Mouse (Mus musculus) neural tube, embryonic 11.5 days (tissue): ENCODE measurements around the gene Gatad2b. TPM values are rescaled to one million over a fixed set of nuclear protein-coding genes. Genes with fewer than 3 reads are reported as not detected.

Source experiments
- ATAC-seq: fragments of 200-750 bp; cut with Nextera tagmentation; 2 replicates; pipeline ENCODE4 v1.8.0; 2017; ENCODE audit warnings: moderate number of reproducible peaks, mild to moderate bottlenecking, moderate TSS enrichment, moderate library complexity; ENCODE audit not compliant: insufficient read depth, low FRiP score, low TSS enrichment
- DNase-seq: peaks from one replicate; pipeline ENCODE4 v3.0.0-alpha.2; 2015; ENCODE audit warnings: low spot score
- H3K27ac ChIP-seq: fragments of 300-500 bp; sonication (generic); 2 replicates; pipeline ENCODE4 v1.5.1; 2014; ENCODE audit warnings: low read depth, mild to moderate bottlenecking, low read length
- H3K27me3 ChIP-seq: fragments of 300-500 bp; sonication (generic); 2 replicates; pipeline ENCODE4 v1.6.1; 2014; ENCODE audit warnings: mild to moderate bottlenecking, low read length, mixed read lengths; ENCODE audit not compliant: control insufficient read depth, insufficient read depth
- H3K36me3 ChIP-seq: fragments of 300-500 bp; sonication (generic); 2 replicates; pipeline ENCODE4 v1.6.1; 2014; ENCODE audit warnings: mild to moderate bottlenecking, low read length, moderate library complexity, mixed read lengths; ENCODE audit not compliant: control insufficient read depth, insufficient read depth
- H3K4me1 ChIP-seq: fragments of 300-500 bp; sonication (generic); 2 replicates; pipeline ENCODE4 v1.6.1; 2014; ENCODE audit warnings: low read length, mixed read lengths; ENCODE audit not compliant: control insufficient read depth, insufficient read depth
- H3K4me2 ChIP-seq: fragments of 300-500 bp; sonication (generic); 2 replicates; pipeline ENCODE4 v1.6.1; 2014; ENCODE audit warnings: low read depth, mild to moderate bottlenecking, moderate library complexity
- H3K4me3 ChIP-seq: fragments of 300-500 bp; sonication (generic); 2 replicates; pipeline ENCODE4 v1.5.1; 2014; ENCODE audit warnings: low read depth, low read length
- H3K9ac ChIP-seq: fragments of 300-500 bp; sonication (generic); 2 replicates; pipeline ENCODE4 v1.6.1; 2014; ENCODE audit warnings: mild to moderate bottlenecking, low read length
- H3K9me3 ChIP-seq: fragments of 300-500 bp; sonication (generic); 2 replicates; pipeline ENCODE4 v1.6.1; 2016; ENCODE audit warnings: low read length; ENCODE audit not compliant: control insufficient read depth
- WGBS: fragments of 180-500 bp; shearing (Covaris S2); extraction: QIAGEN DNeasy Blood & Tissue Kit; methylation state at CpG from one replicate; pipeline ENCODE4 v1.1.7; 2014; 5-methylcytosine and 5-hydroxymethylcytosine counted together
- polyA plus RNA-seq: library from polyadenylated mRNA; unstranded; fragments of >200 nt; fragmentation: Nextera tagmentation; extraction: Ambion mirVana; gene quantifications from 2 replicates; pipeline ENCODE4 v1.2.1, GENCODE M21; 2014

Gene Gatad2b
- polyA plus RNA-seq, 1 experiment from 2014 or later, result 9.2 TPM

DNA sequence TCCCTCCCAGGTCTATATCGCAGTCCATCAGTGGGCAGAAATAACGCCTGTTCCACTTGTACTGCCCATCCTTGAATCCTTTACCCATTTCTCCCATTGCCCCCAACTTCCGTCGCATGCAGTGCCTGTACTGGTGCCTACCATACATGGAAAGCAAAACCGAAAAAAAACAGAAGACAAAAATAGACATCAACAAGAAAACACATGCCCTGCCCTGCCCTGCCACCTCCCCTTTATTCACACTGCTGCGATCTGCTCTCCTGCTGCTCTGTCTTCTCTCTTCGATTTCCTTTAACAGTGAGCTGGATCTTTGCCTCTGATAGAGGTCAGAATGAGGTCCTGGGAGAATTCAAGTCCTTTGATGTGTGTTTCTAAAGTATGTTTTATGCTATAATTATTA, 65.0 kb downstream of the Gatad2b start:
- 95% methylated on average over 7 of the region's 7 CpGs for WGBS

DNA sequence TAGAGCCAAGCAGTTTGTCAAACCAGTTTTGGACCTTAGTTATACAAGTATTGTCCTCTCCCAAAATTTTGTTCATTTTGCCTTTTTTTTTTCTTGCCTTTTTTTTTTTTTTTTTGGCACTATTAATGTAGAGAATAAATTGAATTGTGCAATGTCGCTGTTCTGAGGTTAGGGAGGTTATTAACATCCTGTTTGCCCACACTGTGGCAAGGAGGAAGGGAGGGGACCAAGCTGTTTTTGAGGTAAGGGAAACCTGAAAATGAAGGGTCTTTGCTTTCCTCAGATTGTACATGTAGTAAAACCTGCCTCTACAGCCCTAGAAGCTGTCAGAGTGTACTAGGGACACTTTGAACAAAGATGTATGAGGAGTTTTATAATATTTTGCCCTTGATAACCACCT, 66.3 kb downstream of the Gatad2b start:
- Histone ChIP-seq H3K36me3 (peaks cover 14% of the 10 kb centered on the region), H3K9me3 (no peaks in the 10 kb centered on the region), H3K4me1 (no peaks in the 10 kb centered on the region), H3K27me3 (no peaks in the 10 kb centered on the region), H3K4me3 (no peak overlapping the region), H3K9ac (no peak overlapping the region), H3K4me2 (no peak overlapping the region), H3K27ac (no peak overlapping the region)
- WGBS, result 86% methylated on average over 1 of the region's 1 CpGs
- DNase-seq (no peak), ATAC-seq (no peak)

More for the DNA sequence above, 65.0 kb downstream of the Gatad2b start:
- peaks cover 16% of the 10 kb centered on the region for H3K36me3 ChIP-seq
- no peak overlapping the region for H3K9ac ChIP-seq
- H3K4me2 ChIP-seq, result no peak overlapping the region
- DNase-seq (no peak), ATAC-seq (no peak)
- H3K4me3 ChIP-seq, result no peak overlapping the region
- no peaks in the 10 kb centered on the region for H3K4me1 ChIP-seq
- no peak overlapping the region for H3K27ac ChIP-seq
- H3K9me3 ChIP-seq, result no peaks in the 10 kb centered on the region
- no peaks in the 10 kb centered on the region for H3K27me3 ChIP-seq

- ATAC-seq, result no peak
- H3K36me3 ChIP-seq, result peaks cover 7% of the 10 kb centered on the region; the same call in 1 of the 2 replicates
Observed at GRCm38 (mm10) chr3:90361476-90361875, 68.5 kb downstream of the Gatad2b start.

GRCm38 (mm10) chr3:90362346-90362745, 69.4 kb downstream of the Gatad2b start:
- no peak overlapping the region for H3K9ac ChIP-seq
- 95% methylated on average over 2 of the region's 2 CpGs for WGBS
- ATAC-seq, result no peak

More at GRCm38 (mm10) chr3:90361476-90361875, 68.5 kb downstream of the Gatad2b start:
- no peaks in the 10 kb centered on the region for H3K9me3 ChIP-seq
- no peak overlapping the region for H3K27ac ChIP-seq
- WGBS, result 85% methylated on average over 4 of the region's 4 CpGs
- DNase-seq, result no peak
- no peak overlapping the region for H3K9ac ChIP-seq
- no peaks in the 10 kb centered on the region for H3K4me1 ChIP-seq
- H3K4me3 ChIP-seq, result no peak overlapping the region
- H3K4me2 ChIP-seq, result no peak overlapping the region
- no peaks in the 10 kb centered on the region for H3K27me3 ChIP-seq

GRCm38 (mm10) chr3:90367001-90367632, 74.1 kb downstream of the Gatad2b start:
- no peak overlapping the region for H3K4me2 ChIP-seq
- H3K9me3 ChIP-seq, result no peaks in the 10 kb centered on the region
- no peaks in the 10 kb centered on the region for H3K4me1 ChIP-seq
- H3K36me3 ChIP-seq, result 0 out of 2 replicates have a peak, but pooled peaks cover 2% of the 10 kb centered on the region
- no peak overlapping the region for H3K27ac ChIP-seq
- no peak overlapping the region for H3K9ac ChIP-seq
- DNase-seq (no peak), ATAC-seq (no peak)
- H3K4me3 ChIP-seq, result no peak overlapping the region
- no peaks in the 10 kb centered on the region for H3K27me3 ChIP-seq
- WGBS, result 89% methylated on average over 5 of the region's 5 CpGs

More at GRCm38 (mm10) chr3:90362346-90362745, 69.4 kb downstream of the Gatad2b start:
- DNase-seq, result no peak
- Histone ChIP-seq H3K27ac (no peak overlapping the region), H3K36me3 (peaks cover 7% of the 10 kb centered on the region; the same call in 1 of the 2 replicates), H3K27me3 (no peaks in the 10 kb centered on the region), H3K4me3 (no peak overlapping the region), H3K4me1 (no peaks in the 10 kb centered on the region), H3K9me3 (no peaks in the 10 kb centered on the region), H3K4me2 (no peak overlapping the region)

GRCm38 (mm10) chr3:90369041-90369440, 76.1 kb downstream of the Gatad2b start:
- H3K9me3 ChIP-seq, result no peaks in the 10 kb centered on the region
- no peak overlapping the region for H3K9ac ChIP-seq
- no peak overlapping the region for H3K4me3 ChIP-seq
- DNase-seq (no peak), ATAC-seq (no peak)
- H3K4me1 ChIP-seq, result no peaks in the 10 kb centered on the region
- no peaks in the 10 kb centered on the region for H3K36me3 ChIP-seq
- H3K27me3 ChIP-seq, result no peaks in the 10 kb centered on the region
- WGBS, result 57% methylated on average over 2 of the region's 2 CpGs
- H3K4me2 ChIP-seq, result no peak overlapping the region
- H3K27ac ChIP-seq, result no peak overlapping the region

DNA sequence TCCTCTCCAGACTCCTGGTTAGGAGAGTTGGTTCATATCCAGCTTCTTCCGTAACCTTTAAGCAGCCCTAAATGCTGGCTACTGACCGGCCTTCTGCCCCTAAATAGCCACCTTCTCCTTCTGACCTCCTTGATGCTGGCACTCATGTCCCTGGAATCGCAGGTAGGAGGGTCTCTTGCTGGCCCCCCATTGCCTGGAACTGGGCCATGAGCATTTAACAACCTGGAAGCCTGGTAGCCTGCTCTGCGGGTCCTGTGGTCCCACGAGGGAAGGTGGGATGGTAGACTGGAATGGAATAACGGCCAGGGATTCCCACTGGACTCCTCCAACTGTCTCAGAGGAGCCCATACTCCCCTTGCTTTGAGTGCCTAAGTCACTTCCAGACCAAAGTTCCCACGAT, 78.9 kb downstream of the Gatad2b start:
- Histone ChIP-seq H3K27ac (no peak overlapping the region), H3K4me2 (no peak overlapping the region), H3K4me3 (no peak overlapping the region), H3K36me3 (no peaks in the 10 kb centered on the region), H3K9ac (no peak overlapping the region), H3K4me1 (peaks cover 5% of the 10 kb centered on the region; the same call in 1 of the 2 replicates), H3K9me3 (no peaks in the 10 kb centered on the region), H3K27me3 (no peaks in the 10 kb centered on the region)
- DNase-seq (no peak), ATAC-seq (no peak)
- 75% methylated on average over 7 of the region's 7 CpGs for WGBS

- no peak for ATAC-seq
- no peaks in the 10 kb centered on the region for H3K9me3 ChIP-seq
- H3K27me3 ChIP-seq, result no peaks in the 10 kb centered on the region
- no peak overlapping the region for H3K4me3 ChIP-seq
- H3K4me1 ChIP-seq, result peaks cover 5% of the 10 kb centered on the region; the same call in 1 of the 2 replicates
- H3K9ac ChIP-seq, result no peak overlapping the region
- no peaks in the 10 kb centered on the region for H3K36me3 ChIP-seq
- H3K27ac ChIP-seq, result no peak overlapping the region
- H3K4me2 ChIP-seq, result no peak overlapping the region
- no peak for DNase-seq
- 63% methylated on average over 5 of the region's 5 CpGs for WGBS
Observed at GRCm38 (mm10) chr3:90372817-90373216, 79.8 kb downstream of the Gatad2b start.

GRCm38 (mm10) chr3:90373432-90374028, 80.6 kb downstream of the Gatad2b start:
- H3K36me3 ChIP-seq, result no peaks in the 10 kb centered on the region
- no peak for ATAC-seq
- H3K4me3 ChIP-seq, result no peak overlapping the region
- H3K27ac ChIP-seq, result no peak overlapping the region
- no peak overlapping the region for H3K4me2 ChIP-seq
- 30% methylated on average over 4 of the region's 4 CpGs for WGBS
- DNase-seq, result peak; percentile 70
- H3K4me1 ChIP-seq, result peaks cover 5% of the 10 kb centered on the region; the same call in 1 of the 2 replicates
- H3K9ac ChIP-seq, result no peak overlapping the region
- no peaks in the 10 kb centered on the region for H3K27me3 ChIP-seq
- no peaks in the 10 kb centered on the region for H3K9me3 ChIP-seq
